Comparison of ENCODE assay signal across 8 mouse cellular contexts in genomic region chr14:78848477-78848876, GRCm38 (mm10). TPM values are rescaled to one million over a fixed set of nuclear protein-coding genes. Genes with fewer than 3 reads are reported as not detected.
DNase-seq lines count a peak whose midpoint lies in the region; ATAC-seq and TF ChIP-seq lines count a peak whose summit lies in the region.

No protein-coding gene starts in this region.

- no peaks in the 10 kb centered on the region for H3K36me3 ChIP-seq in heart, embryonic 12.5 days
- peaks cover 7% of the 10 kb centered on the region for H3K36me3 ChIP-seq in G1E (replicated peaks)
- H3K36me3 ChIP-seq in hindbrain, embryonic 11.5 days (ENCODE audit: control insufficient read depth, insufficient read depth, low read length) = no peaks in the 10 kb centered on the region
- no peaks in the 10 kb centered on the region for H3K36me3 ChIP-seq in midbrain, embryonic 10.5 days

- ATAC-seq in heart, embryonic 12.5 days (ENCODE audit: insufficient number of reproducible peaks, low FRiP score) = no peak
- ATAC-seq in G1E (ENCODE audit: extremely low read depth, insufficient number of reproducible peaks, low FRiP score, poor library complexity, severe bottlenecking) = no peak
- ATAC-seq in hindbrain, embryonic 11.5 days (ENCODE audit: low FRiP score) = no peak
- ATAC-seq in megakaryocyte progenitor cell, adult 5-6 weeks (replicated peaks; ENCODE audit: poor library complexity) = no peak

- 6% methylated on average over 3 of the region's 3 CpGs for WGBS in heart, embryonic 12.5 days
- 15% methylated on average over 3 of the region's 3 CpGs for WGBS in hindbrain, embryonic 11.5 days
- WGBS in midbrain, embryonic 10.5 days = 15% methylated on average over 3 of the region's 3 CpGs

- no peak for TF ChIP-seq CTCF in G1E (IDR thresholded peaks at IDR 0.05; ENCODE audit: low read depth, low read length)

- peak overlapping the region; percentile 78 for H3K4me2 ChIP-seq in heart, embryonic 12.5 days
- peak overlapping the region; percentile 56 for H3K4me2 ChIP-seq in hindbrain, embryonic 11.5 days (replicated peaks; ENCODE audit: low read depth, low read length)

- peak overlapping the region; percentile 88; the same call in 1 of the 2 replicates for H3K27ac ChIP-seq in heart, embryonic 12.5 days (ENCODE audit: poor library complexity, severe bottlenecking)
- H3K27ac ChIP-seq in hindbrain, embryonic 11.5 days (ENCODE audit: low read depth, low read length) = no peak overlapping the region
- H3K27ac ChIP-seq in midbrain, embryonic 10.5 days (replicated peaks) = peak overlapping the region; percentile 96

- H3K9me3 ChIP-seq in heart, embryonic 12.5 days (replicated peaks) = 0 out of 2 replicates have a peak, but pooled peaks cover 2% of the 10 kb centered on the region
- no peaks in the 10 kb centered on the region for H3K9me3 ChIP-seq in G1E (replicated peaks)
- H3K9me3 ChIP-seq in hindbrain, embryonic 11.5 days (ENCODE audit: control insufficient read depth, low read length) = no peaks in the 10 kb centered on the region
- no peaks in the 10 kb centered on the region for H3K9me3 ChIP-seq in midbrain, embryonic 10.5 days (replicated peaks)

- DNase-seq in heart, adult 8-10 months (ENCODE audit: low spot score) = no peak
- no peak for DNase-seq in G1E (ENCODE audit: low spot score)
- DNase-seq in hindbrain, embryonic 11.5 days (ENCODE audit: low spot score) = no peak
- DNase-seq in midbrain, embryonic 10.5 days (ENCODE audit: low spot score) = no peak
- no peak for DNase-seq in natural killer cell, adult 2 months (ENCODE audit: low spot score in 2 of 2)
- DNase-seq in spleen, postnatal 14 days (ENCODE audit: low spot score in 2 of 2) = no peak

- peak overlapping the region; percentile 92 for H3K9ac ChIP-seq in heart, embryonic 12.5 days
- H3K9ac ChIP-seq in hindbrain, embryonic 11.5 days (ENCODE audit: low read depth, low read length) = peak overlapping the region; percentile 89

- peak overlapping the region; percentile 83 for H3K4me3 ChIP-seq in heart, embryonic 12.5 days
- peak overlapping the region; percentile 97 for H3K4me3 ChIP-seq in G1E (ENCODE audit: low read depth, low read length)
- peak overlapping the region; percentile 57 for H3K4me3 ChIP-seq in hindbrain, embryonic 11.5 days (ENCODE audit: low read depth, low read length)
- peak overlapping the region; percentile 87 for H3K4me3 ChIP-seq in midbrain, embryonic 10.5 days

- H3K4me1 ChIP-seq in heart, embryonic 12.5 days (replicated peaks) = peaks cover 15% of the 10 kb centered on the region
- H3K4me1 ChIP-seq in G1E (ENCODE audit: insufficient read depth, low read depth, low read length) = peaks cover 30% of the 10 kb centered on the region
- H3K4me1 ChIP-seq in hindbrain, embryonic 11.5 days (replicated peaks; ENCODE audit: control insufficient read depth, insufficient read depth, low read length) = no peaks in the 10 kb centered on the region; the same call in none of the 2 replicates
- H3K4me1 ChIP-seq in midbrain, embryonic 10.5 days = peaks cover 30% of the 10 kb centered on the region

- no peaks in the 10 kb centered on the region for H3K27me3 ChIP-seq in heart, embryonic 12.5 days (replicated peaks)
- no peaks in the 10 kb centered on the region; the same call in 1 of the 2 replicates for H3K27me3 ChIP-seq in G1E (ENCODE audit: insufficient read depth, low read length)
- no peaks in the 10 kb centered on the region for H3K27me3 ChIP-seq in hindbrain, embryonic 11.5 days (ENCODE audit: control insufficient read depth, insufficient read depth, low read length)
- H3K27me3 ChIP-seq in midbrain, embryonic 10.5 days (ENCODE audit: low read depth, poor library complexity, severe bottlenecking) = no peaks in the 10 kb centered on the region; the same call in 1 of the 2 replicates

RNA-seq across cellular contexts. Expression of gene Vwa8, which starts 0.4 kb away (rescaled TPM):
- polyA plus RNA-seq in heart, embryonic 12.5 days (2016; fragmentation: Nextera tagmentation; extraction: Ambion mirVana) = 19.8 and 22.7 TPM in 2 replicates
- total RNA-seq in heart, adult 8-10 months (2022) = 100 to 1,000 TPM; 168 to 243 (median 193) TPM
- total RNA-seq in G1E (2014; fragmentation: Nextera tagmentation) (35.4 and 42.5 TPM in 2 replicates), G1E (2017) (16.3 and 18.5 TPM in 2 replicates)
- 4.3 and 4.5 TPM in 2 replicates for polyA plus RNA-seq in G1E (2012)
- 7.2 and 8.4 TPM in 2 replicates for polyA plus RNA-seq in hindbrain, embryonic 11.5 days (2014; fragmentation: Nextera tagmentation; extraction: Ambion mirVana)
- polyA plus RNA-seq in midbrain, embryonic 10.5 days (2016; fragmentation: Nextera tagmentation; extraction: Ambion mirVana) = 6.1 and 7.2 TPM in 2 replicates
- 22.6 and 22.8 TPM in 2 replicates for total RNA-seq in megakaryocyte progenitor cell, adult 5-6 weeks (2015)
- total RNA-seq in megakaryocyte progenitor cell, adult 5-6 weeks (2017) = 21.8 and 26.6 TPM in 2 replicates
